Mouse (Mus musculus) liver, adult (tissue): ENCODE data around the gene Ehhadh.

Experiments used
- GATA4 ChIP-seq: IDR thresholded peaks from 2 replicates; pipeline ENCODE4 v1.6.1; 2014; ENCODE audit warnings: mild to moderate bottlenecking, low read length; ENCODE audit not compliant: insufficient replicate concordance

Gene Ehhadh

GRCm38 (mm10) chr16:21778293-21778866 lies 9.2 kb downstream of the Ehhadh start:
- no peak for TF ChIP-seq GATA4

GRCm38 (mm10) chr16:21774725-21775124 lies 12.9 kb downstream of the Ehhadh start:
- no peak for TF ChIP-seq GATA4

- no peak for TF ChIP-seq GATA4
Measured at GRCm38 (mm10) chr16:21769667-21770066, 17.9 kb downstream of the Ehhadh start.

- TF ChIP-seq GATA4: no peak
Measured at GRCm38 (mm10) chr16:21768255-21768654, 19.4 kb downstream of the Ehhadh start.

- no peak for TF ChIP-seq GATA4
Measured at GRCm38 (mm10) chr16:21758447-21758846, 29.2 kb downstream of the Ehhadh start.

- TF ChIP-seq GATA4: no peak
Measured at GRCm38 (mm10) chr16:21743401-21743800, 44.2 kb downstream of the Ehhadh start.

- no peak for TF ChIP-seq GATA4
Measured at GRCm38 (mm10) chr16:21742898-21743297, 44.7 kb downstream of the Ehhadh start.

GRCm38 (mm10) chr16:21742191-21742870 lies 45.3 kb downstream of the Ehhadh start:
- TF ChIP-seq GATA4: no peak

- no peak for TF ChIP-seq GATA4
Measured at GRCm38 (mm10) chr16:21741542-21741941, 46.1 kb downstream of the Ehhadh start.

GRCm38 (mm10) chr16:21735638-21736037 lies 52.0 kb downstream of the Ehhadh start:
- TF ChIP-seq GATA4: no peak

GRCm38 (mm10) chr16:21727897-21728364 lies 59.7 kb downstream of the Ehhadh start:
- no peak for TF ChIP-seq GATA4

- TF ChIP-seq GATA4: no peak
Measured at GRCm38 (mm10) chr16:21727421-21727820, 60.2 kb downstream of the Ehhadh start.

- no peak for TF ChIP-seq GATA4
Measured at GRCm38 (mm10) chr16:21724261-21724660, 63.3 kb downstream of the Ehhadh start.

GRCm38 (mm10) chr16:21719770-21720169 lies 67.8 kb downstream of the Ehhadh start:
- no peak for TF ChIP-seq GATA4

GRCm38 (mm10) chr16:21714516-21714915 lies 73.1 kb downstream of the Ehhadh start:
- no peak for TF ChIP-seq GATA4
